Mouse (Mus musculus) bone marrow, adult 2 months (tissue): ENCODE measurements around the gene Fyn.

Source experiments
- CTCF ChIP-seq: fragments of 200-500 bp; IDR thresholded peaks from 2 replicates; pipeline ENCODE4 v1.5.1; 2011; ENCODE audit warnings: low read length, control low read depth; ENCODE audit not compliant: control insufficient read depth, insufficient read depth
- POLR2A ChIP-seq: fragments of 200-500 bp; IDR thresholded peaks from 2 replicates; pipeline ENCODE4 v1.6.1; 2011; ENCODE audit warnings: low read depth, mild to moderate bottlenecking, control low read depth, low read length, borderline replicate concordance; ENCODE audit not compliant: control insufficient read depth

- TF ChIP-seq CTCF (no peak), POLR2A (no peak)
Observed at GRCm38 (mm10) chr10:39379287-39379686, 10.6 kb downstream of the Fyn start.
